Mouse (Mus musculus): Measurements from ENCODE around the gene Col13a1. TPM values are rescaled to one million over a fixed set of nuclear protein-coding genes. Genes with fewer than 3 reads are reported as not detected.

The Col13a1 gene
- polyA plus RNA-seq, 1 experiment from 2014 or later = 2.7 TPM

DNA sequence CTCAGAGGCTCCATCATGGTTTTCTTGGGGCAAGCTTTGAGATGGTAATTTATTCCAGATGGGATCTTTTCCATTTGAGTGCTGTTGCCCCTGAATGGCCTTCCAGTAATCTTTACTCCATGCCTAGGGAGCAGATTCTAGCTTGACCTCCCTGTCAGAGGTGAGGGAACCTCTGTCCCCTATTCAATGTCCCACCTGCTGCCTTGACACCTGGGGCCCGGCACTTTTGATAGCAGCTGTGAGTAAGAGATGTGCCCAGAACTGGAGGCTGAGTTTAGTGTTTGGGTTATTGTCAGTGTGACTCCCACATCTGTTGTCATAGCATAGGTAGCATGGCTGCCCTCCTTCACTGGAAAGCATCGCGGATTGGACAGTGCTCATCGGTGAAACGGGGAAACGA is 147.2 kb downstream of the Col13a1 start:
- Histone ChIP-seq H3K4me1 (peaks cover 50% of the 10 kb centered on the region), H3K27me3 (ENCODE audit: low read depth, poor library complexity, severe bottlenecking) (no peaks in the 10 kb centered on the region), H3K27ac (peak overlapping the region; percentile 54), H3K4me3 (no peak overlapping the region), H3K9me3 (replicated peaks) (no peaks in the 10 kb centered on the region), H3K36me3 (no peaks in the 10 kb centered on the region)
- DNase-seq (ENCODE audit: low spot score) = no peak
- 81% methylated on average over 6 of the region's 6 CpGs for WGBS

DNA sequence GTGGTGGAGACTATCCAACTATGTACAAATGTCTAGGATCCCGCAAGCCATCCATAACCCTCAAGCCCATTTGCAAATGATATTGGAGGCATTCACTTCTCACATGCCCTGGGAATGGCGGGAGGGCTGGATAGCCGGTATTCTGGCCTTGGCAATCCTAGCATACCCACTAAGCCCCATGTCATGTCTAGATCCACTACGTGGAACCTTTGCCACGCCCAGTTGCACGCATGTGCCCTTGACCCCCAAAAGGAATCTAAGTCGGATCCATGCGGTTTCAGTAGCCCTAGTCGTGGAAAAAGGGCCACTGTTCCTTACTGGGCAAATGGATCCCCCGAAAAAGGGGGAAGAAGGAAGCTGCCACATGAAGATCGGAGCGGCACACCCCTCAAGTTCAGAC is 147.7 kb downstream of the Col13a1 start:
- peak overlapping the region; percentile 75; the same call in 1 of the 2 replicates for H3K27ac ChIP-seq
- WGBS = 79% methylated on average over 12 of the region's 12 CpGs

DNA sequence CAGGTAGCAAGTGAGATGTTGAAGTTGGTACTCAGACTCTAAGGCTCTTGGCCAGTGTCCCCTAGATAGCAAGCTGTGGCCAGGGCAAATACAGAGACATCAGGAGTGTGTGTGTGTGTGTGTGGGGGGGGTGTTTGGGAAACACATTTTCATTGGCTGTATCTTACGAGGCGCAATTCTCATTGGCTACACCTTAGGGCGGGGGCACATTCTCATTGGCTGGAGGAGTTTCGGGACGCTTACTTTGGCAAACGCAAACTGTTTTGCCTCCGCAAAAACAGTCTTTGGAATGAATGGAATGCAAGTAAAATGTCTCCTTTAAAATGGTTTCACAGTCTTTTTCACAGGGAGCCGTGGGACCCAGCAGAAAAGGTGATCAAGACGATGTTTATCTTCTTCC is 148.1 kb downstream of the Col13a1 start:
- peaks cover 59% of the 10 kb centered on the region for H3K4me1 ChIP-seq
- H3K9me3 ChIP-seq (replicated peaks) = no peaks in the 10 kb centered on the region
- 61% methylated on average over 9 of the region's 9 CpGs for WGBS
- H3K4me3 ChIP-seq = no peak overlapping the region
- no peak overlapping the region; the same call in 1 of the 2 replicates for H3K27ac ChIP-seq
- H3K27me3 ChIP-seq (ENCODE audit: low read depth, poor library complexity, severe bottlenecking) = no peaks in the 10 kb centered on the region
- H3K36me3 ChIP-seq = no peaks in the 10 kb centered on the region
- DNase-seq (ENCODE audit: low spot score) = no peak

More for the DNA sequence above, 147.7 kb downstream of the Col13a1 start:
- DNase-seq (ENCODE audit: low spot score) = no peak
- Histone ChIP-seq H3K4me3 (no peak overlapping the region), H3K36me3 (no peaks in the 10 kb centered on the region), H3K27me3 (ENCODE audit: low read depth, poor library complexity, severe bottlenecking) (no peaks in the 10 kb centered on the region), H3K9me3 (replicated peaks) (no peaks in the 10 kb centered on the region), H3K4me1 (peaks cover 55% of the 10 kb centered on the region)

DNA sequence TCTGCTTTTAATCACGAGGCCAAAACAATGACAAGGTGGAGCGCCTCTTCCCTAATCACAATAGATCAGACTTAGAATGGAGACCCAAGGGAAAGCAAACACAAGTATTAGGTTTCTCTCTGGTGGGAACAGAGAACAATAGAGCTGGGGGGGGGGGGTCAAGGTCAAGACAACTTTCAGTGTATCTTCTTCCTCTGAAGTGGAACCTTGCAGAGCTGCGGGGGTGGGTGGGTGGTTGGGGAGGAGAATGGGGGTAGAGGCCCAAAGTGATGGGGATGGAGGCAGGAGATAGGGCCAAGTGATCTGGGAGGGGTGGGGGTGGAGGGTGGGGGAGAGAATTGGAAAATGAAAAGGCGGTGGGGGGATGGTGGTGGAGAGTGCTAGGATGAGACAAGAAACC is 149.9 kb downstream of the Col13a1 start:
- 68% methylated on average over 4 of the region's 4 CpGs for WGBS
- H3K36me3 ChIP-seq = no peaks in the 10 kb centered on the region
- H3K9me3 ChIP-seq (replicated peaks) = no peaks in the 10 kb centered on the region
- H3K27ac ChIP-seq = peak overlapping the region; percentile 71; the same call in 1 of the 2 replicates
- no peak for DNase-seq (ENCODE audit: low spot score)
- peaks cover 77% of the 10 kb centered on the region for H3K4me1 ChIP-seq
- no peak overlapping the region for H3K4me3 ChIP-seq
- H3K27me3 ChIP-seq (ENCODE audit: low read depth, poor library complexity, severe bottlenecking) = no peaks in the 10 kb centered on the region

DNA sequence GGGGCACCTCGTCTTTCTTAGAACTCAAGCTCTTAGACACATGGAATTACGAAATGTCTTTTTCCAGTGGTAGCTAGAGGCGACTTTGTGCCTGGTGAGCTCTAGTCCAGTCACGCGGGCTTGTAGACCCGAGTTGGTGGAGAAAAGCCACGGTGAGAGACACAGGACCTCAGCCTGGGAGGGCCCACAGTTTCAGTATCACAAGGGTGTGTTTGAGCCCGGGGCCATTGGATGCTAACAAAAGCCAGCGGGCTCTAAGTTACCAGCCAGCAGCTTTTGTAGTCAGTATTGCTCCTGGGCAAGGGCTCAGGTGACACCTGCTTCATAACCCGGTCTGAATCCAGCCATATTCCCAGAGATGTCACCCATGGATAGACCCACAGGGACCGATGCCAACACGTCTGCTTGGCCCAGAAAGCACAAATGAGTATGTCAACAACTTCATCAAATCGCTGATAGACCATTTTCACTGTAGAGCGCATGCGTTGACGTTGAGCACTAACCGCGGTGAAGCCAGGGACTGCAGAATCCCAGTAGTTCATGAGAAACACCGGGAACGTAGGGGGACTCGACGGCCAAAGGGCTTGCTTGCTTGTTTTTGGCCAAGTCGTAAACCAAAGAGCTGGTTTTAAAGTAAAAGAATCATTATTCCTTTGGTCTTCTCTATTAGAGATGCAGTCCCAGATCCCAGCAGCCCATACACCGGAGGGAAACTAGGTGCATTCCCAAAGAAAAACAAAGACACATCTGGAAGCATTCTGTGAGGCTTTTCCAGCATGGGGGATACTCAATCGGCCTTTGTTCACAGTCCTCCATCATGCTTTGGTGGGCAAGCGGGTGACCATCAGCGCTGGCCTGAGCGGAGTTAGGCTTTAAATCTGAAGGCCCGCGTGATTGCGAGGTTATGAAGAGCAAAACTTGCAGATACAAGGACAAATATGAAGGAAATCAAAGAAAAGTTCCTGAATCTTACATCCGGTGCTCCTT is 150.7 kb downstream of the Col13a1 start:
- Histone ChIP-seq H3K36me3 (no peaks in the 10 kb centered on the region), H3K4me1 (peaks cover 85% of the 10 kb centered on the region), H3K4me3 (no peak overlapping the region), H3K27me3 (ENCODE audit: low read depth, poor library complexity, severe bottlenecking) (no peaks in the 10 kb centered on the region), H3K9me3 (replicated peaks) (no peaks in the 10 kb centered on the region), H3K27ac (peak overlapping the region; percentile 71)
- DNase-seq (ENCODE audit: low spot score) = no peak
- WGBS = 85% methylated on average over 32 of the region's 32 CpGs

DNA sequence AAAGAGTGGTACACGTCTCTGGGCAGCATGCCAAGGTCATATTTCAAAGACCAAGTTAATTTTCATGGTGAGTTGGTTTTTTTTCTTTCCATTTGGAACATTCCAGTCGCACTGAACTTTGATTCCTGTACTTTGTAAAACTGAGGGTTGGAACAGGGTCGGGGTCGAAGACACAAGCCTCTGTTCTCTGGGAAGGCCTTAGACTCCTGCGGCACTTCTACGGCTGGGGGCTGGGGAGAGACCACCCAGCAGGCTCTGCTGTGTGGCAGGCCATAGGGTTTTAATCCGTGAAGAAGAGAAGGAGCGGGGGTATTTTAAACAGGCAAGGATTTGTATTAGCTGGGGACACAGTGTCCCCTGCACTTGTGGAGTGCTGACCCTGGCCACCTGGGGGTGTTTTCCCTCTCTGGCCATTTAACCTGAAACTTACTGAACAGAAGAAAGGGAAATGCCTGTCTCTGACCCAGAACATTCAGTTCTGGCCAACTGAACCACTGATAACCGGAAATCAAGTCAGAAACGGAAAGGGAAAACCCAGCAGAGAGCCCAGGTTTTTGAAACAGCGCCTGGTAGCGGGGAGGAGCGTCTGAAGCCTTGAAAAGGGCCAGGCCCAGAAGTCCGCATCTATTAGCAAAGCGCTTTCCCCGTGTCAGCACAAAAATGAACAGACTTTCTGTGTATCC is 152.0 kb downstream of the Col13a1 start:
- WGBS = 29% methylated on average over 16 of the region's 16 CpGs
- H3K4me1 ChIP-seq = peaks cover 84% of the 10 kb centered on the region
- peak; percentile 69 for DNase-seq (ENCODE audit: low spot score)

DNA sequence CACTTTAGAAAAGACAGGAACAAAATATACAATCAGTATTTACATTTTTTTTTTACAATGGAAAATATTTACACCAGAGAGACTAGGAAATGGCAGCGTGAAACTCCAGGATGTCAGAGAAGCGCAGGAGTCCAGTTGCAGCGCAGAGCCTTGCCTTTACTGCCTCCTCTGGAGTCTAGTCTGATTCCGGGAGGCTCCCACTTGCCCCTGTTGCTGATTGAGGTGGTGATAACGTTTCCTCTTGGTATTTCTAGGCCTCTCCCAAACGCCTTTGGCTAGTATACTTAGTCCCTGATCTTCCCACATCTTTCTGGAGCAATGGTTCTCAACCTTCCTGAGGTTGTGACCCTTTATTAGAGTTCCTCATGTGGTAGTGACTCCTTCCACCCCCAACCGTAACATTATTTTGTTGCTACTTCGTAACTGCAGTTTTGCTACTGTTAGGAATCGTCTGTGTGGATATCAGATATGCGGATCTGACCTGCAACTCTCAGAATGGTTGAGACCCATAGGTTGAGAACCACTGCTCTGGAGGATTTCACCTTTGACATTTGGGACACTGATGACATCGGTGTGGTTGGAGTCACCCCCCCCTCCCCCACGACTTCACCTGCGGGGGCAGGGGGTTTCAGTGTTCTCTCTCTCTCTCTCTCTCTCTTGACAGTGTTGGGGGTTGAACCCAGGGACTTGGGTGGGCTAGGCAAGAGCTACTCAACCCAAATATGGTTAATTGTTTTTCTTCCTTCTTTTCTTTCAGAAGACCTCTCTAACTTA is 152.7 kb downstream of the Col13a1 start:
- 43% methylated on average over 13 of the region's 13 CpGs for WGBS
- peak; percentile 48 for DNase-seq (ENCODE audit: low spot score)
- H3K4me1 ChIP-seq = peaks cover 76% of the 10 kb centered on the region
- peak overlapping the region; percentile 71 for H3K27ac ChIP-seq
- H3K36me3 ChIP-seq = no peaks in the 10 kb centered on the region
- H3K9me3 ChIP-seq (replicated peaks) = no peaks in the 10 kb centered on the region
- no peaks in the 10 kb centered on the region for H3K27me3 ChIP-seq (ENCODE audit: low read depth, poor library complexity, severe bottlenecking)
- H3K4me3 ChIP-seq = peak overlapping the region; percentile 19; the same call in 1 of the 2 replicates

More for the DNA sequence above, 152.0 kb downstream of the Col13a1 start:
- no peaks in the 10 kb centered on the region for H3K36me3 ChIP-seq
- no peaks in the 10 kb centered on the region for H3K27me3 ChIP-seq (ENCODE audit: low read depth, poor library complexity, severe bottlenecking)
- no peaks in the 10 kb centered on the region for H3K9me3 ChIP-seq (replicated peaks)
- H3K27ac ChIP-seq = peak overlapping the region; percentile 71
- no peak overlapping the region for H3K4me3 ChIP-seq

DNA sequence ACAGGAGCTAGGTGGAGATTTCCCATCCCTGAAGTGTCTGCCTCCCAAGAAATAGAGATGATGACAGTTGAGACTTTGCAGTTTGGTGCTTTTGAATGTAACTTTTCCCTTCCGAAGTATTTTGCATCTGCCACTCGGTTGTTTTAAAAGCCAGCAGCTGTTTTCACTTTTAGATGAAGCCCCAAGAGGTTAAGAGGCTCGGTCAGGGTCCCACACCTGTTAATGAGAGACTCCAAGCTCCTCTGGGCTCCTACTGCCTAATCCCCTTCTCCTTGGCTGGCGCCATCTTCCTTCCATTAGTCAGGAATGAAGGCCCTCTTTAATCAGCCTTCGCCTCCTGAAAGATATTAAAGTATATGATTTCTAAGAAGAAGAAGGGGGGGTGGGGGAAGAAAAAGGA is 153.4 kb downstream of the Col13a1 start:
- Histone ChIP-seq H3K27me3 (ENCODE audit: low read depth, poor library complexity, severe bottlenecking) (no peaks in the 10 kb centered on the region), H3K9me3 (replicated peaks) (no peaks in the 10 kb centered on the region), H3K36me3 (no peaks in the 10 kb centered on the region), H3K4me1 (peaks cover 70% of the 10 kb centered on the region), H3K4me3 (peak overlapping the region; percentile 19; the same call in 1 of the 2 replicates), H3K27ac (peak overlapping the region; percentile 71)
- WGBS = 15% methylated on average over 5 of the region's 5 CpGs
- DNase-seq (ENCODE audit: low spot score) = peak; percentile 47

DNA sequence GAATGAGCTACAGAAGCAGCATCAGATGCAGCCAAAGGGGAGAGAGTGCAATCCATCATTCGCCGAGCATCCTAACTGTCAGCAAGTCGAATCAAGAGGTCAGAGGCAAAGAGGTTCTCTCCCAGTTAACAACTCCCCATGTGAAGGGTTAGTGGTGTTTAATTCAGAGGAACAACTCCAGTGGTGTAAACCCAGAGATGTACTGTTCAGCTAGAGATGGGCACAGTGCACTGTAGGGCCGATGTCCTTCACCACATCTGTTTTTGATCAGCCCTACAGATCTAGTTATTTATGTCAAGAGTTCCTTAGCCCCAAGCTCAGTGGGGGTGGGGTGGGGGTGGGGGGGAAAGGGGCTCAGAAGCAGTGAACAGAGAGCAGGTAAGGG is 155.2 kb downstream of the Col13a1 start:
- peak overlapping the region; percentile 64 for H3K27ac ChIP-seq
- H3K4me3 ChIP-seq = no peak overlapping the region
- WGBS = 13% methylated on average over 4 of the region's 4 CpGs
- no peaks in the 10 kb centered on the region for H3K27me3 ChIP-seq (ENCODE audit: low read depth, poor library complexity, severe bottlenecking)
- peaks cover 63% of the 10 kb centered on the region for H3K4me1 ChIP-seq
- DNase-seq (ENCODE audit: low spot score) = peak; percentile 59
- H3K9me3 ChIP-seq (replicated peaks) = no peaks in the 10 kb centered on the region
- no peaks in the 10 kb centered on the region for H3K36me3 ChIP-seq

DNA sequence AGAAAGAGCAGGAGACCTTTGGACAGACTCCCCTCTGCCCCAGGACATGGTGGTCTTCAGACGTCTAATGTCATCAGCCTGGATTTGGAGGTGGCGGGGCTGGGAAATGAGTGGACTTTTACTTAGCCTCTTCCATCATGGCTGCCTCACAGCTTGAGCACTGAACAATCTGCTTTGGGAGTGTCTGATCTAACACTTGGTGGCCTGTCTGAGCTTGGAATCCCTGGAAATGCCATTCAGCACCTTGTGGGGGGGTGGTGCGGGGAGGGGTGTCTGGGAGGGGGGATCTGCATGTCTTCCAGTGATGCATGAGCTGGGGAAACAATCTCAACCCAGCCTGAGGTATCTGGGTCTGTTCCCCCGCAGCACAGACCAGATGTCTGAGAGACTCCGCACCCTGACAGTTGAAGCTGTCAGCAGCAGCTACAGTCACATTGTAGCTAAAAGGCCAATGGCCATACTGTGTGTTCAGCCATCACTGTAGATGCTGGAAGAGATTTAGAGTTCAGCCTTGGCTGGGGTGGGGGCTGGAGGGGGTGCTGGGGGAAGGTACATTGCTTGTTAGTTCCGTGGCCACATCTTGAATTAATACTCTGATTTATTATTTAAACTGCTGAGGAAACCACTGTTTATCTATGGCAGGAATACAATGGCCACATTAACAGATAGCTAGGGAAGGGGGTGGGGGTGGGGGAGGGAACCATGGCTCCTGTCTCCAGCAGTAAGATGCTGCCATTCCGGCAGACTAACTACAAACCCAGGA is 155.8 kb downstream of the Col13a1 start:
- no peak overlapping the region for H3K4me3 ChIP-seq
- peaks cover 57% of the 10 kb centered on the region for H3K4me1 ChIP-seq
- no peaks in the 10 kb centered on the region for H3K9me3 ChIP-seq (replicated peaks)
- peak overlapping the region; percentile 64 for H3K27ac ChIP-seq
- H3K27me3 ChIP-seq (ENCODE audit: low read depth, poor library complexity, severe bottlenecking) = no peaks in the 10 kb centered on the region
- DNase-seq (ENCODE audit: low spot score) = peak; percentile 50
- 21% methylated on average over 7 of the region's 7 CpGs for WGBS
- H3K36me3 ChIP-seq = no peaks in the 10 kb centered on the region

DNA sequence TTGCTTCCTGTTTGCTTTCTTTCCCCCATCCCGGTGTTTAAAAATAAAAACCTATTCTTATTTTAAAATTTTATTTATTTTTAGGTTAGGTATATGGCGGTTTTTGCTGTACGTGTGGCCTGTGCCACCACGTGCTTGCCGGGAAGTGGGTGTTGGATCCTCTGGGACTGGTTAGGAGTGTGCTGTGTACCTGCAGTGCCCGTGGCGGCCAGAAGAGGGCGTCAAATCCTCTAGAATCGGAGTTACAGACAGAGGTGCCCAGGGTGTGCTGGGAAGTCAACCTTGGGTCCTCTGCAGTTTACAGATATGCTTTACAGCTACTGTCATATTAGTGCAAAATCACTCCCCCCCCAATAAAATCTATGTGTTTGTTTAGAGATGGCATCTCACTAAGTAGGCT is 158.9 kb downstream of the Col13a1 start:
- WGBS = 59% methylated on average over 9 of the region's 9 CpGs
- Histone ChIP-seq H3K27ac (no peak overlapping the region), H3K4me1 (peaks cover 26% of the 10 kb centered on the region), H3K4me3 (no peak overlapping the region), H3K36me3 (no peaks in the 10 kb centered on the region), H3K9me3 (replicated peaks) (no peaks in the 10 kb centered on the region), H3K27me3 (ENCODE audit: low read depth, poor library complexity, severe bottlenecking) (no peaks in the 10 kb centered on the region)
- DNase-seq (ENCODE audit: low spot score) = no peak

DNA sequence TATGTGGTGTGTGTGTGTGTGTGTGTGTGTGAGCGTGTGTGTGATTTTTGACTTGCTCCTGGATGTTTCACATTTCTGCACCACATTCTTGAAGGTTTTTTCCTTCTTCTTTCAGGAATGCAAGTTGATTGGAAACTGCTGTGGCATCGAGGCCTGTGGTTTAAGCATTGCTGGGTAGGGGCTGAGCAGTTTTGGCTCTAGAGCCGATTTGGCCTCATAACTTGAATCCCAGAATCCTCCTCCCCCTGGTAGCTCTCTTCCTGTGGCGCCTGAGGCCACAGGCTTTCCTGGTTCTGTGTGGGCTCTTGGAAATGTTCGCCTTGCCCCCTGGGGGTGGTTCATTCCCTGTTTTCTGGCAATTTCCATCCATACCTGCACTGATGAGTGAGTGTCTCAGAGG is 166.9 kb downstream of the Col13a1 start:
- Histone ChIP-seq H3K9me3 (replicated peaks) (no peaks in the 10 kb centered on the region), H3K4me1 (peaks cover 18% of the 10 kb centered on the region), H3K4me3 (no peak overlapping the region), H3K36me3 (no peaks in the 10 kb centered on the region), H3K27ac (peak overlapping the region; percentile 78), H3K27me3 (ENCODE audit: low read depth, poor library complexity, severe bottlenecking) (no peaks in the 10 kb centered on the region)
- WGBS = 41% methylated on average over 5 of the region's 5 CpGs
- DNase-seq (ENCODE audit: low spot score) = peak; percentile 46

All from limb, embryonic 10.5 days (tissue).